Mouse (Mus musculus) Patski (cell line): ENCODE measurements around the gene Med12l. TPM values are rescaled to one million over a fixed set of nuclear protein-coding genes. Genes with fewer than 3 reads are reported as not detected.

ENCODE experiments used
- ATAC-seq: fragments of 100-300 bp; one replicate; pipeline ENCODE4 v1.8.0; 2021
- CTCF ChIA-PET: fragments of 350-600 bp; sonication (Branson Sonifier 250); formaldehyde crosslinking; loops from one replicate; lab custom pipeline; 2022; ENCODE audit warnings: inconsistent platforms; lab: Charles Lee
- POLR2A ChIA-PET: fragments of 350-600 bp; sonication (Branson Sonifier 250); formaldehyde crosslinking; loops from one replicate; lab custom pipeline; 2022; ENCODE audit warnings: antibody characterized with exemption, inconsistent platforms; lab: Charles Lee
- DNase-seq: peaks from one replicate; pipeline ENCODE4 v3.0.0-alpha.2; 2011; ENCODE audit warnings: low read depth, low spot score
- H3K27me3 ChIP-seq: fragments of 371-371 bp; one replicate; pipeline ENCODE4 v1.5.1; 2021
- CTCF ChIP-seq: fragments of 100-300 bp; IDR thresholded peaks from one replicate; pipeline ENCODE4 v1.5.1; 2021
- in situ Hi-C: fragments of 300-500 bp; cut with MboI; formaldehyde crosslinking; loops from 3 replicates; pipeline ENCODE4 v1.11.1; 2018; ENCODE audit warnings: low pct_unique_long_range_greater_than_20kb, mixed read lengths
- polyA plus RNA-seq: library from polyadenylated mRNA; unstranded; gene quantifications from one replicate; pipeline ENCODE4 v1.2.3, GENCODE M21; 2021

Med12l gene
- polyA plus RNA-seq, 1 experiment from 2014 or later = 7.6 TPM

DNA sequence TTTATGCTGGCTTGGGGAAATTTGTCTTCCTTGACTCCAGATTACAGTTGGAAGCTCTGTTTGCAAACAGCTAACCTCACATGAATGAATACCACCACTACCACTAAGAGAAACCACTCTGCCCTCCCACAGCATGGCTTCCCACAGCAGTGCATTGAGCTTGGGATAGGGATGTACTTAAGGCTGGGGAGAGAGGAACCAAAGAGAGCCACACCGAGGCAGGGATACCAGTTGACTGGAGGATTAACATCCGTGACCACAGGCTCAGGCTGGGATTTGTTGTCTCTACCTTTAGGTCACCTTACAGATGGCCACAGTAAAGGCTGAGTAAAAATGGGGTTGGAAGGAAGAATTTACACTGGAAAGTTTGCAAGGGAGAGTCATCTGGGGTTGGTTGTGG is 16.6 kb downstream of the Med12l start:
- ATAC-seq (no peak), DNase-seq (no peak)
- POLR2A ChIA-PET = interaction anchor here (0.9 kb wide), 1 partner anchor 19 kb away, joined by 4 read pairs; no protein-coding TSS in a partner anchor
- CTCF ChIA-PET = interaction anchor here (0.9 to 2.0 kb wide), 5 partner anchors 8 to 39 kb away, joined by 3 to 5 read pairs (median 4); no protein-coding TSS in a partner anchor
- H3K27me3 ChIP-seq = no peaks in the 10 kb centered on the region
- in situ Hi-C loops = no loop called here
- TF ChIP-seq CTCF = no peak

GRCm38 (mm10) chr3:59022971-59023370 is 17.3 kb downstream of the Med12l start:
- DNase-seq (no peak), ATAC-seq (no peak)
- CTCF ChIA-PET = interaction anchor here (1.3 kb wide), 1 partner anchor 16 kb away, joined by 3 read pairs; no protein-coding TSS in a partner anchor
- TF ChIP-seq CTCF = no peak
- POLR2A ChIA-PET = interaction anchor here (0.9 kb wide), 1 partner anchor 18 kb away, joined by 4 read pairs; no protein-coding TSS in a partner anchor
- in situ Hi-C loops = no loop called here
- H3K27me3 ChIP-seq = no peaks in the 10 kb centered on the region

DNA sequence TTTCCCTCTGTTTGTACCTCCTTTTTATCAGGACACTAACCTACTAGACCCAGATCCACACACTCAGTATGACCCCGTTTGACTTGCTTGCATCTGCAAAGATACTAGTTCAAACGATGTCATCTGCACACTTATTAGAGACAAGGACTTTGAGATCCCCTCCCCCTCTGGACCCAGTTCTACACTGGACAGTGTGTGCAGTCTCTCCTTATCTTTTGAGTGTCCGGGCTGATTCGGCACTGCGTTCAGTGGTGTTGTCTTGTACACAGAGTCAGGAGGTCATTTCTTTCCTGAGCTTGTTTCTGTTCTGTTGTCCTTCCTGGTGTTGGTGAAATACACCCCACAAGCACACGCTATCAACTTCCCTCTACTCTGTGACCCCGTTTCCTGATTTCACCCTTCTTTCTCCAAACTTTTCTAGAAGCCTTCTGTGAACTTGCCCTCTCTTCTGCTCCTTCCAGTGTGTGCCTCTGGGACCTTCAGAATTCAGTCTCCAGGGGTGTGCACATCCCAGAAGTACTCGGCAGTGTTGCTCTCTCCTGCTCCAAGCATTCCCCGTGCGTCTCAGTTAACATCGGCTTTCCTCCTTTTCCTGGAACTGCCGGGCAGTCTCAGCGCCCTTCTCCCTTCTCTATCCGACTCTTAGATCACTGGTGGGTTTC is 19.0 kb downstream of the Med12l start:
- no peak for TF ChIP-seq CTCF
- DNase-seq (no peak), ATAC-seq (no peak)
- H3K27me3 ChIP-seq = no peaks in the 10 kb centered on the region
- POLR2A ChIA-PET = interaction anchor here (0.6 kb wide), 1 partner anchor 1064 kb away, joined by 3 read pairs; no protein-coding TSS in a partner anchor
- in situ Hi-C loops = no loop called here
- CTCF ChIA-PET = interaction anchor here (1.6 kb wide), 2 partner anchors 11 kb away, joined by 3 to 6 read pairs; no protein-coding TSS in a partner anchor

- H3K27me3 ChIP-seq = no peaks in the 10 kb centered on the region
- POLR2A ChIA-PET = no interaction called here
- DNase-seq (no peak), ATAC-seq (no peak)
- TF ChIP-seq CTCF = no peak
- CTCF ChIA-PET = interaction anchor here (1.6 kb wide), 2 partner anchors 11 kb away, joined by 3 to 6 read pairs; no protein-coding TSS in a partner anchor
- in situ Hi-C loops = no loop called here
These were observed 19.5 kb downstream of the Med12l start for GRCm38 (mm10) chr3:59025193-59025535.

DNA sequence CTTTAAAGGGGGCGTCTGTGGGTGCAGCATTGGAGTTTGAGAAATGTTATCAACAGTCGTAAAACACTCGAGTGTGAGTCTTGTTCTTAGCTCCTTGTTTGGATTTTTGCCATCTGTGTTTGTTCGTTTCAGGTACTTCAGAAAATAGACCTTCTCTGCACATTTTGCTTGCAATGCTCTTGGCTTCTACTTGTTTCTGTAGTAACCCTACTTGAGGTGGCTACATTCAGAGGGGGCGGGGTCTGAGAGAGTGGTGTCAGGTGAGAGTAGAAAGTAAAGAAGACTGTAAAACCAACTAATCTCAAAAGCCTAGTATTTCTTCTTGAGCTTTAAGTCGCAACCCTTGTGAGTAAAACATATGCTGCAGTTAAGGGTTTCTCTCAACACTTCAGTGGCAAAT is 23.1 kb downstream of the Med12l start:
- ATAC-seq (no peak), DNase-seq (no peak)
- in situ Hi-C loops = no loop called here
- CTCF ChIA-PET = interaction anchor here (0.9 to 1.6 kb wide), 3 partner anchors 12 to 46 kb away, joined by 3 to 6 read pairs (median 3); no protein-coding TSS in a partner anchor
- POLR2A ChIA-PET = no interaction called here
- H3K27me3 ChIP-seq = no peaks in the 10 kb centered on the region
- no peak for TF ChIP-seq CTCF

GRCm38 (mm10) chr3:59030986-59031385 is 25.4 kb downstream of the Med12l start:
- TF ChIP-seq CTCF = no peak
- POLR2A ChIA-PET = no interaction called here
- no peaks in the 10 kb centered on the region for H3K27me3 ChIP-seq
- DNase-seq (no peak), ATAC-seq (no peak)
- in situ Hi-C loops = no loop called here
- CTCF ChIA-PET = interaction anchor here (1.2 to 1.7 kb wide), 4 partner anchors 10 to 45 kb away, joined by 3 to 5 read pairs (median 3); no protein-coding TSS in a partner anchor

GRCm38 (mm10) chr3:59041487-59041886 is 35.9 kb downstream of the Med12l start:
- CTCF ChIA-PET = interaction anchor here (1.2 to 2.8 kb wide), 3 partner anchors 13 to 17 kb away, joined by 3 to 6 read pairs (median 3); no protein-coding TSS in a partner anchor
- DNase-seq = no peak
- H3K27me3 ChIP-seq = no peaks in the 10 kb centered on the region
- in situ Hi-C loops = no loop called here
- TF ChIP-seq CTCF = no peak
- POLR2A ChIA-PET = interaction anchor here (1.6 kb wide), 1 partner anchor 19 kb away, joined by 4 read pairs; no protein-coding TSS in a partner anchor
- no peak for ATAC-seq

GRCm38 (mm10) chr3:59054834-59055535 is 49.4 kb downstream of the Med12l start:
- ChIA-PET CTCF (interaction anchor here (1.1 to 10.5 kb wide), 2 partner anchors 39 to 74 kb away, joined by 3 to 123 read pairs; no protein-coding TSS in a partner anchor), POLR2A (no interaction called here)
- in situ Hi-C loops = loop anchor here (5.0 to 10.0 kb wide), 3 partner anchors 73 to 400 kb away; no protein-coding TSS in a partner anchor
- DNase-seq (no peak), ATAC-seq (no peak)
- no peaks in the 10 kb centered on the region for H3K27me3 ChIP-seq
- TF ChIP-seq CTCF = no peak

DNA sequence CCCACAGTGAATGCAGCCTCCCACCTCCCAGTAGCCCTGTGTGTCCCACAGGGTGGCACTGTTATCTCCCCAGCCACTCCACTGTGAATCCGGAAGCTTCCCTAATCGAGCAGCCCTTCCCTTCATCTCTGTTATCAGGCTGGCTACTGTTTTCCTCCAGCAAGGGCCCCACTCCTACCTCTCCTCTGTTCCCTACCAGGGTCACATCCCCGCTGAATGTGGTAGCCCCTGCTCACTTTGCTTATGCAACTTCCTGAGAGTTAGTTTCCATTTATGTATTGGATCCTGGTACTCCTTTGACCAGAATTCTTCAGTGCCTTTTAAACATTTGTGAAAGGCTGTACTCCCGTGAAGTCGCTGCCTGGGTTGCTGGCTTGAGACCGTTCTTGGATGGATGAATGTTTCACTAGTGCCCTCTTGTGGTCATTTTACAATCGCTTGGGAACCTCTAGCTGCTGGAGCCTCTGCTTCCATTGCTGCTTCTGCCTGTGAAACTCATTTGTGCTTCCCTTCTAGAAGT is 53.5 kb downstream of the Med12l start:
- ChIA-PET CTCF (interaction anchor here (0.7 to 10.5 kb wide), 23 partner anchors 9 to 215 kb away, joined by 3 to 123 read pairs (median 5); partner anchors contain the start of gene Clrn1), POLR2A (no interaction called here)
- TF ChIP-seq CTCF = peak; percentile 93
- DNase-seq (peak; percentile 53), ATAC-seq (peak; percentile 93)
- no peaks in the 10 kb centered on the region for H3K27me3 ChIP-seq
- in situ Hi-C loops = loop anchor here (5.0 to 10.0 kb wide), 3 partner anchors 77 to 404 kb away; no protein-coding TSS in a partner anchor

- ChIA-PET CTCF (interaction anchor here (1.1 to 10.5 kb wide), 16 partner anchors 8 to 274 kb away, joined by 3 to 123 read pairs (median 6); partner anchors contain the start of gene Med12l), POLR2A (interaction anchor here (0.8 kb wide), 1 partner anchor 55 kb away, joined by 3 read pairs; the partner anchor contains the start of gene Med12l)
- H3K27me3 ChIP-seq = no peaks in the 10 kb centered on the region
- no peak for DNase-seq
- no peak for ATAC-seq
- TF ChIP-seq CTCF = no peak
- in situ Hi-C loops = no loop called here
These were observed 54.5 kb downstream of the Med12l start for GRCm38 (mm10) chr3:59060131-59060530.
